Mouse (Mus musculus) cortical plate, adult 2 months (tissue): ENCODE data around the gene Aldh8a1.

Experiments
- CTCF ChIP-seq: fragments of 200-500 bp; IDR thresholded peaks from 2 replicates; pipeline ENCODE4 v1.5.1; 2011; ENCODE audit warnings: mild to moderate bottlenecking, control low read depth, low read length; ENCODE audit not compliant: insufficient read depth; ENCODE audit errors: extremely low read depth
- POLR2A ChIP-seq: fragments of 200-500 bp; IDR thresholded peaks from 2 replicates; pipeline ENCODE4 v1.6.1; 2011; ENCODE audit warnings: mild to moderate bottlenecking, low read length, control low read depth; ENCODE audit not compliant: insufficient read depth; ENCODE audit errors: extremely low read depth

DNA sequence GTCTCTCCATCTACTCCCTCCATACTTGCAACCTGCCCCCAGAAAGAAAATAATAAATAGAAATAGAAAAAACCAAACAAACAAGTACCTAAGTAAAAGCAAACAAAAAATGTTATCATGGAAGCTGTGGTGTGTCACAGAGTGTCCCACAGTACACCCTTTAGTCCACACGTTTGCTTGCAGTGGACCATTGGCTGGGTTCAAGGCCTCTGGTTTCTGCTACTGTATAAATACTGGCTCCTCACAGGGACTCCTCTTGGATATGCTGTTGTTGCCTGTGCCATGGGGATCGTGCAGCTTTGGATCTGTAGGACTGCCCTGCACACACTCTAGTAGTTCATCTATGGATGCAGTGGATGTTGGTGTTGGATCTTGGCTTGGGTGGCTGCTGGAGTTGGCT is 27.1 kb upstream of the Aldh8a1 start:
- TF ChIP-seq POLR2A = no peak
- TF ChIP-seq CTCF = no peak
